Mouse (Mus musculus) layer of hippocampus, adult 2 months (tissue): ENCODE measurements around the gene Traf5. TPM values are rescaled to one million over a fixed set of nuclear protein-coding genes. Genes with fewer than 3 reads are reported as not detected.

ENCODE experiments used
- DNase-seq, 2 experiments: peaks; one replicate each; pipeline ENCODE4 v3.0.0; 2022; ENCODE audit warnings: low spot score in 2 of 2
- H3K27ac ChIP-seq: fragments of 200-600 bp; 2 replicates; pipeline ENCODE4 v1.8.1; 2022
- H3K4me3 ChIP-seq: fragments of 200-600 bp; 2 replicates; pipeline ENCODE4 v1.8.1; 2022; ENCODE audit warnings: mild to moderate bottlenecking
- CTCF ChIP-seq: fragments of 200-600 bp; conservative IDR thresholded peaks from 2 replicates; pipeline ENCODE4 v1.8.1; 2022; ENCODE audit warnings: antibody characterized with exemption, mild to moderate bottlenecking, moderate library complexity
- total RNA-seq, 2 experiments: library from RNA; stranded (reverse); gene quantifications; 2 replicates each; pipeline ENCODE4 v1.2.3; 2021

Gene Traf5
- total RNA-seq, 2 experiments from 2014 or later = 2.0 to 2.7 TPM

DNA sequence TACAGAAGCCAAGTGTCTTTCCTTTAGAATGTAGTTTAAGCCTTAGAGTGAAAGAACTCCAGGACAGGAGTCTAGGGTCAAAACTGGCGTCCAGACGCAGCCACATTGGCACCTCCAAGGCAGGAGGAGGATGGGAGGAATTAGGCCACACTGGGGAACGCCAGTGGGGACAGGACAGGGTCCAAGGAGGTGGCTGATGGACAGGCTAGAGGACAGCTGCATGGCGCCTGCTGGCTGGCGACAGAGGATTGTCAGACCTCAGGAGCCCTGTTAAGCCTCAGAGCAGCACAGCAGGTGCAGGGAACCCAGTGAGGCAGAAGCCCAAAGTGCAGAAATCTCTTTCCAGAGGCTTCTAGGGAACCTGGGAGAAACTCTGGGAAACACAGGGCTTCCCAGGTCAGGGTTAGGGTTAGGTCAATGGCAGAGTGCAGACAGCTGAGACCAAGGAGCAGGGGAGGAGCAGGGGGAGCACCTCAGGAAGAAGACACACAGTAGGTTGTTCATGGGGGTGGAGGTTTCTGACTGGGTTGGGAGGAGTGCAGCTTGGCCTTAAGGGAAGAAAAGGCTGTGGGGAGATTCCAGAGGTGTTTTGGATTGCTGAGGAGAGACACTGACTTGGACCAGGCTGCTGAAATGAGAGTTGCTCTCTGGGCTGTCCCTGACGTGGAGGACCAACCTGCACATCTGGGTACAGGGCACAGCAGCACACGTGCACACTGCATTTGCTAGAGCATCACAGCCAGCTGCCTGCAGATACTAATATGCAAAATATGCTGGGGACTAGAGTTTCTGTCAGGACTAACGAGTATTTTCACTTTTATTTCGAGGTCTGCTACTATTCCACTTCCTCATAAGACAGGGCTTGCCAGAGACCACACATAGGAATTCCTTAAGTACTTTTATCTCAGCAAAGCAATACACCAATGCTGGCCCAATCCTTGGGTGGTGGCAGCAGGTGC lies 2.9 kb downstream of the Traf5 start:
- Histone ChIP-seq H3K27ac (no peak overlapping the region), H3K4me3 (no peak overlapping the region)
- DNase-seq = no peak
- TF ChIP-seq CTCF = no peak

GRCm38 (mm10) chr1:192088011-192088410 lies 4.3 kb downstream of the Traf5 start:
- DNase-seq = no peak
- TF ChIP-seq CTCF = no peak
- Histone ChIP-seq H3K4me3 (no peak overlapping the region), H3K27ac (peak overlapping the region; percentile 48; the same call in 1 of the 2 replicates)

DNA sequence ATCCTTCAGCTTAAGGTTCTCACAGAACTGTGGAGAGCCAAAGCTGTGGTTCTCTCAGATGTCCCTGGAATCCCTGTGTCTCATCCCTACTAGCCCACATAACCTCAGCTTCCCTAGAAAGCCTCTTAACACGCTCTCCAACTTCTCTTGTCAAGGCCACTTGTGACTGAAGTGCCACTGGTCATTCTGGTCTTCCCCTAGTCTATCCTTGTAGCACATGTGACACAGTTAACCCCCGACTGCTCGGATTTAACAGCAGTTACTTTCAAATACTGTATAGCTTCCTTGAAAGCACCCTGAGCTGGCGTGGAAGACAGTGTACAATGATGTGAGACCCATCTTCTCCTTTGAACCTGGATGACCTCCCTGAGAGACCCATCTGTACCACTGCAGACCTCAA lies 5.3 kb downstream of the Traf5 start:
- no peak for TF ChIP-seq CTCF
- no peak overlapping the region for H3K27ac ChIP-seq
- H3K4me3 ChIP-seq = no peak overlapping the region
- DNase-seq = no peak

GRCm38 (mm10) chr1:192086279-192087037 lies 5.9 kb downstream of the Traf5 start:
- H3K27ac ChIP-seq = no peak overlapping the region
- DNase-seq = no peak
- H3K4me3 ChIP-seq = no peak overlapping the region
- TF ChIP-seq CTCF = no peak

- TF ChIP-seq CTCF = no peak
- no peak for DNase-seq
- Histone ChIP-seq H3K4me3 (no peak overlapping the region), H3K27ac (no peak overlapping the region)
These were observed 7.1 kb downstream of the Traf5 start for GRCm38 (mm10) chr1:192085218-192085617.

GRCm38 (mm10) chr1:192082646-192083045 lies 9.7 kb downstream of the Traf5 start:
- DNase-seq = no peak
- no peak overlapping the region for H3K27ac ChIP-seq
- H3K4me3 ChIP-seq = no peak overlapping the region
- TF ChIP-seq CTCF = no peak

GRCm38 (mm10) chr1:192081129-192081528 lies 11.2 kb downstream of the Traf5 start:
- Histone ChIP-seq H3K4me3 (no peak overlapping the region), H3K27ac (no peak overlapping the region)
- no peak for DNase-seq
- no peak for TF ChIP-seq CTCF

GRCm38 (mm10) chr1:192079121-192079520 lies 13.2 kb downstream of the Traf5 start:
- Histone ChIP-seq H3K27ac (0 out of 2 replicates have a peak overlapping the region, but pooled peaks have one; percentile 47), H3K4me3 (no peak overlapping the region)
- no peak for TF ChIP-seq CTCF
- DNase-seq = no peak

DNA sequence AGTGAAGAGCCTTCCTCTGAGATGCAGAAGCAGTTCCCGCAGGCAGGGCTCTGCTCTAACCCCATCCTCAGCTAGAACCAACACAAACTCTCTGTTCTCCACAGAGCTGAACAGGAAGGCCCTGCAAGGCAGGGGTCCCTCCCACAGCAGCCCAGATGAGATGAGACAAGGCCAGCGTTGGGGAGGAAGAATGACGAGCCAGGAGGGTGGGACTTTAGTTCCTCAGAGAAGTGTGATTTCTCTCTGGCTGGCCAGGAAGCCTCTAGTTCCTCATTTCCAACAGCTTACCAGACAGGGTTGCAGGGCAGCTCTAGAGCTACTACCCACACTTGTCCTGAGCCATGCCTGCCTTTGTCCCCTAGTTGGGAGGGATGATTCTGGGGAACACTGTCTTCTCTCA lies 14.0 kb downstream of the Traf5 start:
- TF ChIP-seq CTCF = no peak
- H3K4me3 ChIP-seq = no peak overlapping the region
- DNase-seq = peak in 1 of 2 experiments; percentile 19
- 0 out of 2 replicates have a peak overlapping the region, but pooled peaks have one; percentile 47 for H3K27ac ChIP-seq

- DNase-seq = peak in 1 of 2 experiments; percentile 47
- no peak for TF ChIP-seq CTCF
- peak overlapping the region; percentile 18; the same call in 1 of the 2 replicates for H3K27ac ChIP-seq
- no peak overlapping the region for H3K4me3 ChIP-seq
These were observed 15.4 kb downstream of the Traf5 start for GRCm38 (mm10) chr1:192076796-192077535.

GRCm38 (mm10) chr1:192076101-192076500 lies 16.3 kb downstream of the Traf5 start:
- DNase-seq = no peak
- Histone ChIP-seq H3K27ac (no peak overlapping the region), H3K4me3 (no peak overlapping the region)
- TF ChIP-seq CTCF = no peak

GRCm38 (mm10) chr1:192074824-192075223 lies 17.5 kb downstream of the Traf5 start:
- TF ChIP-seq CTCF = no peak
- no peak overlapping the region for H3K4me3 ChIP-seq
- no peak for DNase-seq
- no peak overlapping the region for H3K27ac ChIP-seq

DNA sequence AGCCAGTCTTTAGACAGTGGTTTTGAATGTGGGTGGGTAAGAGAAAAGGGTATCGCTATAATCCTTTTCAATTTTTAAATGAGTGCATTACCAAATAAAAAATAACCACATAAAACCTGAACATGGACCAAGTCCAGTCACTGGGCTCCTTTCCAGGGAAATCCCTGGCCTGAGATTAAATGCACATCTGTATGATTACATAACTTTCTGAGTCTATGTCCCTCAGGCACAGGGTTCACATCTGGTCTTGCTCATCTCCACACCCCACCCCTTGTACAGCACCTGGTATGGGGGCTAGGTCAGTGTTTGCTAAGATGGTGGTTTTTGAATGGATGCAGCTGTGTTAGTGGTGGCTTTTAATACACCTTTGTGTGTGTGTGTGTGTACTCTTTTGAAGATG lies 19.9 kb downstream of the Traf5 start:
- TF ChIP-seq CTCF = no peak
- no peak for DNase-seq
- Histone ChIP-seq H3K27ac (no peak overlapping the region), H3K4me3 (no peak overlapping the region)
